ENCODE assay signal across 8 mouse cellular contexts in genomic region chr7:88097715-88098114, GRCm38 (mm10).
DNase-seq lines count a peak whose midpoint lies in the region; TF ChIP-seq lines count a peak whose summit lies in the region.

No protein-coding gene starts in this region.

- DNase-seq in adrenal gland, adult 8-10 months, result peak; percentile 13
- peak; percentile 64 to 65 for DNase-seq in heart, postnatal 14 days
- peak; percentile 79 to 81 for DNase-seq in kidney, postnatal 4 days
- DNase-seq in lung, postnatal 14 days, result peak; percentile 80
- peak; percentile 45 to 60 for DNase-seq in right cerebral cortex, postnatal 10 days (ENCODE audit: low spot score in 2 of 2)
- DNase-seq in urinary bladder, postnatal 14 days (ENCODE audit: low spot score), result peak; percentile 77

- H3K4me1 ChIP-seq in E14TG2a.4 (replicated peaks; ENCODE audit: low read depth, low read length), result no peaks in the 10 kb centered on the region
- no peaks in the 10 kb centered on the region for H3K4me1 ChIP-seq in embryonic fibroblast, embryonic 13.5 days (ENCODE audit: control insufficient read depth, insufficient read depth, low read length)

- H3K27me3 ChIP-seq in E14TG2a.4 (ENCODE audit: insufficient read depth, low read length), result no peaks in the 10 kb centered on the region

- no peak overlapping the region for H3K27ac ChIP-seq in embryonic fibroblast, embryonic 13.5 days (ENCODE audit: insufficient read depth, low read length)

- H3K4me3 ChIP-seq in E14TG2a.4 (replicated peaks; ENCODE audit: low read length), result no peak overlapping the region
- no peak overlapping the region for H3K4me3 ChIP-seq in embryonic fibroblast, embryonic 13.5 days (ENCODE audit: insufficient read depth, low read length)

- H3K36me3 ChIP-seq in E14TG2a.4 (ENCODE audit: insufficient read depth, low read length), result no peaks in the 10 kb centered on the region

- intact Hi-C loops in heart, postnatal 14 days (cut with DNase I), result loop anchor here (2.0 to 10.0 kb wide), 5 partner anchors 95 to 1027 kb away; no protein-coding TSS in a partner anchor

- peak; percentile 40 for TF ChIP-seq CTCF in E14TG2a.4 (conservative IDR thresholded peaks at IDR 0.05; ENCODE audit: low read length)
- TF ChIP-seq CTCF in embryonic fibroblast, embryonic 13.5 days (IDR thresholded peaks at IDR 0.05; ENCODE audit: borderline replicate concordance, insufficient read depth, low read length), result 0 out of 2 replicates have a peak, but pooled peaks have one; percentile 15

- TF ChIP-seq POLR2A in embryonic fibroblast, embryonic 13.5 days (IDR thresholded peaks at IDR 0.05; ENCODE audit: low read depth, low read length), result no peak

- H3K9me3 ChIP-seq in E14TG2a.4 (ENCODE audit: low read length), result no peaks in the 10 kb centered on the region

Comparison
In these comparisons a context has a peak if more than half of its experiments do, and no peak if none do; other contexts are left out.
1. DNase-seq: peak in every context shown above with its lines; median percentile 80 in kidney, postnatal 4 days; 80 in lung, postnatal 14 days; 77 in urinary bladder, postnatal 14 days; 64 in heart, postnatal 14 days; 52 in right cerebral cortex, postnatal 10 days; 13 in adrenal gland, adult 8-10 months.